Mouse (Mus musculus): ENCODE results near the gene Gm8332. TPM values are rescaled to one million over a fixed set of nuclear protein-coding genes. Genes with fewer than 3 reads are reported as not detected.
"Not testable (repeated sequence)": the region's sequence is repeated elsewhere in the genome, so short reads cannot be mapped to it uniquely, and the experiment has no call there.

Gene Gm8332
- not detected in 2 replicates for polyA plus RNA-seq (2012; rRNA removed)
- not detected in 2 replicates for polyA plus RNA-seq (2014; fragmentation: Nextera tagmentation; extraction: Ambion mirVana)

- H3K27me3 ChIP-seq (ENCODE audit: control insufficient read depth, insufficient read depth, low read length); H3K4me2 ChIP-seq (replicated peaks; ENCODE audit: low read depth, low read length, severe bottlenecking); H3K36me3 ChIP-seq (ENCODE audit: control insufficient read depth, insufficient read depth, low read length); H3K4me3 ChIP-seq (replicated peaks; ENCODE audit: low read length); DNase-seq (ENCODE audit: low spot score); H3K27ac ChIP-seq (replicated peaks; ENCODE audit: low read depth, low read length); H3K9ac ChIP-seq (ENCODE audit: low read depth, low read length, severe bottlenecking); H3K9me3 ChIP-seq (ENCODE audit: control insufficient read depth, low read length); ATAC-seq (ENCODE audit: low FRiP score, low read depth); H3K4me1 ChIP-seq (ENCODE audit: control insufficient read depth, insufficient read depth, low read length): not testable (repeated sequence)
- WGBS = 100% methylated on average over 1 of the region's 2 CpGs
These were observed at the start of gene Gm8332 for GRCm38 (mm10) chr12:88250000-88250399. TSS of gene Gm8332 (minus strand) at chr12:88250100.

GRCm38 (mm10) chr12:88297171-88297570 is 47.3 kb upstream of the Gm8332 start:
- H3K36me3 ChIP-seq (ENCODE audit: control insufficient read depth, insufficient read depth, low read length); H3K4me1 ChIP-seq (ENCODE audit: control insufficient read depth, insufficient read depth, low read length); DNase-seq (ENCODE audit: low spot score); H3K9ac ChIP-seq (ENCODE audit: low read depth, low read length, severe bottlenecking); ATAC-seq (ENCODE audit: low FRiP score, low read depth); H3K9me3 ChIP-seq (ENCODE audit: control insufficient read depth, low read length); H3K4me2 ChIP-seq (replicated peaks; ENCODE audit: low read depth, low read length, severe bottlenecking); H3K27me3 ChIP-seq (ENCODE audit: control insufficient read depth, insufficient read depth, low read length); H3K27ac ChIP-seq (replicated peaks; ENCODE audit: low read depth, low read length); H3K4me3 ChIP-seq (replicated peaks; ENCODE audit: low read length): not testable (repeated sequence)
- WGBS = 54% methylated on average over 2 of the region's 2 CpGs

- H3K9ac ChIP-seq (ENCODE audit: low read depth, low read length, severe bottlenecking); DNase-seq (ENCODE audit: low spot score); H3K27me3 ChIP-seq (ENCODE audit: control insufficient read depth, insufficient read depth, low read length); H3K9me3 ChIP-seq (ENCODE audit: control insufficient read depth, low read length); H3K36me3 ChIP-seq (ENCODE audit: control insufficient read depth, insufficient read depth, low read length); H3K27ac ChIP-seq (replicated peaks; ENCODE audit: low read depth, low read length); H3K4me3 ChIP-seq (replicated peaks; ENCODE audit: low read length); H3K4me1 ChIP-seq (ENCODE audit: control insufficient read depth, insufficient read depth, low read length); H3K4me2 ChIP-seq (replicated peaks; ENCODE audit: low read depth, low read length, severe bottlenecking); ATAC-seq (ENCODE audit: low FRiP score, low read depth): not testable (repeated sequence)
- WGBS = 64% methylated on average over 4 of the region's 4 CpGs
These were observed 43.2 kb upstream of the Gm8332 start for GRCm38 (mm10) chr12:88293082-88293481.

- not testable (repeated sequence) for H3K4me2 ChIP-seq (replicated peaks; ENCODE audit: low read depth, low read length, severe bottlenecking); H3K4me1 ChIP-seq (ENCODE audit: control insufficient read depth, insufficient read depth, low read length); H3K9me3 ChIP-seq (ENCODE audit: control insufficient read depth, low read length); H3K4me3 ChIP-seq (replicated peaks; ENCODE audit: low read length); H3K27me3 ChIP-seq (ENCODE audit: control insufficient read depth, insufficient read depth, low read length); ATAC-seq (ENCODE audit: low FRiP score, low read depth); H3K27ac ChIP-seq (replicated peaks; ENCODE audit: low read depth, low read length); H3K9ac ChIP-seq (ENCODE audit: low read depth, low read length, severe bottlenecking); H3K36me3 ChIP-seq (ENCODE audit: control insufficient read depth, insufficient read depth, low read length); DNase-seq (ENCODE audit: low spot score)
- 100% methylated on average over 2 of the region's 5 CpGs for WGBS
These were observed 35.3 kb upstream of the Gm8332 start for GRCm38 (mm10) chr12:88285224-88285623.

- not testable (repeated sequence) for H3K27me3 ChIP-seq (ENCODE audit: control insufficient read depth, insufficient read depth, low read length); DNase-seq (ENCODE audit: low spot score); H3K9me3 ChIP-seq (ENCODE audit: control insufficient read depth, low read length); H3K4me2 ChIP-seq (replicated peaks; ENCODE audit: low read depth, low read length, severe bottlenecking); H3K9ac ChIP-seq (ENCODE audit: low read depth, low read length, severe bottlenecking); H3K4me3 ChIP-seq (replicated peaks; ENCODE audit: low read length); ATAC-seq (ENCODE audit: low FRiP score, low read depth); H3K4me1 ChIP-seq (ENCODE audit: control insufficient read depth, insufficient read depth, low read length); H3K36me3 ChIP-seq (ENCODE audit: control insufficient read depth, insufficient read depth, low read length); H3K27ac ChIP-seq (replicated peaks; ENCODE audit: low read depth, low read length)
- 81% methylated on average over 5 of the region's 5 CpGs for WGBS
These were observed 24.5 kb upstream of the Gm8332 start, which contains the start of gene Gm5662 for GRCm38 (mm10) chr12:88274400-88274799. TSS of gene Gm5662 (minus strand) at chr12:88274500.

GRCm38 (mm10) chr12:88257241-88257640 is 7.3 kb upstream of the Gm8332 start:
- H3K36me3 ChIP-seq (ENCODE audit: control insufficient read depth, insufficient read depth, low read length) = no peaks in the 10 kb centered on the region
- H3K9ac ChIP-seq (ENCODE audit: low read depth, low read length, severe bottlenecking) = no peak overlapping the region
- no peak for DNase-seq (ENCODE audit: low spot score)
- H3K4me1 ChIP-seq (ENCODE audit: control insufficient read depth, insufficient read depth, low read length) = no peaks in the 10 kb centered on the region
- no peak overlapping the region for H3K4me3 ChIP-seq (replicated peaks; ENCODE audit: low read length)
- TF ChIP-seq POLR2A (IDR thresholded peaks at IDR 0.05; ENCODE audit: borderline replicate concordance, extremely low read depth, insufficient read depth, insufficient read length) = no peak
- no peaks in the 10 kb centered on the region for H3K9me3 ChIP-seq (ENCODE audit: control insufficient read depth, low read length)
- no peak overlapping the region for H3K4me2 ChIP-seq (replicated peaks; ENCODE audit: low read depth, low read length, severe bottlenecking)
- no peaks in the 10 kb centered on the region for H3K27me3 ChIP-seq (ENCODE audit: control insufficient read depth, insufficient read depth, low read length)
- 47% methylated on average over 1 of the region's 1 CpGs for WGBS
- no peak for ATAC-seq (ENCODE audit: low FRiP score, low read depth)
- no peak overlapping the region for H3K27ac ChIP-seq (replicated peaks; ENCODE audit: low read depth, low read length)

GRCm38 (mm10) chr12:88255917-88256316 is 6.0 kb upstream of the Gm8332 start:
- H3K4me3 ChIP-seq (replicated peaks; ENCODE audit: low read length); ATAC-seq (ENCODE audit: low FRiP score, low read depth): not testable (repeated sequence)

GRCm38 (mm10) chr12:88245786-88246185 is 4.1 kb downstream of the Gm8332 start:
- H3K4me1 ChIP-seq (ENCODE audit: control insufficient read depth, insufficient read depth, low read length); ATAC-seq (ENCODE audit: low FRiP score, low read depth); DNase-seq (ENCODE audit: low spot score); H3K36me3 ChIP-seq (ENCODE audit: control insufficient read depth, insufficient read depth, low read length); H3K27ac ChIP-seq (replicated peaks; ENCODE audit: low read depth, low read length); H3K27me3 ChIP-seq (ENCODE audit: control insufficient read depth, insufficient read depth, low read length); H3K4me3 ChIP-seq (replicated peaks; ENCODE audit: low read length); H3K9me3 ChIP-seq (ENCODE audit: control insufficient read depth, low read length); H3K9ac ChIP-seq (ENCODE audit: low read depth, low read length, severe bottlenecking); H3K4me2 ChIP-seq (replicated peaks; ENCODE audit: low read depth, low read length, severe bottlenecking): not testable (repeated sequence)

More at GRCm38 (mm10) chr12:88255917-88256316, 6.0 kb upstream of the Gm8332 start:
- not testable (repeated sequence) for H3K4me1 ChIP-seq (ENCODE audit: control insufficient read depth, insufficient read depth, low read length); H3K27ac ChIP-seq (replicated peaks; ENCODE audit: low read depth, low read length); H3K27me3 ChIP-seq (ENCODE audit: control insufficient read depth, insufficient read depth, low read length); DNase-seq (ENCODE audit: low spot score); H3K4me2 ChIP-seq (replicated peaks; ENCODE audit: low read depth, low read length, severe bottlenecking); H3K9me3 ChIP-seq (ENCODE audit: control insufficient read depth, low read length); H3K9ac ChIP-seq (ENCODE audit: low read depth, low read length, severe bottlenecking); H3K36me3 ChIP-seq (ENCODE audit: control insufficient read depth, insufficient read depth, low read length)
- WGBS = 56% methylated on average over 2 of the region's 2 CpGs
